Mouse (Mus musculus): ENCODE data around the gene Robo1. TPM values are rescaled to one million over a fixed set of nuclear protein-coding genes. Genes with fewer than 3 reads are reported as not detected.

Gene Robo1
- polyA plus RNA-seq, 1 experiment from 2014 or later = 59.8 TPM

GRCm38 (mm10) chr16:72633846-72634245 is 325.7 kb downstream of the Robo1 start:
- Histone ChIP-seq H3K9ac (no peak overlapping the region), H3K4me1 (no peaks in the 10 kb centered on the region), H3K27ac (no peak overlapping the region), H3K27me3 (no peaks in the 10 kb centered on the region), H3K36me3 (replicated peaks) (no peaks in the 10 kb centered on the region), H3K4me2 (no peak overlapping the region), H3K9me3 (no peaks in the 10 kb centered on the region), H3K4me3 (replicated peaks) (no peak overlapping the region)
- ATAC-seq (ENCODE audit: low FRiP score) = no peak
- 77% methylated on average over 6 of the region's 7 CpGs for WGBS

DNA sequence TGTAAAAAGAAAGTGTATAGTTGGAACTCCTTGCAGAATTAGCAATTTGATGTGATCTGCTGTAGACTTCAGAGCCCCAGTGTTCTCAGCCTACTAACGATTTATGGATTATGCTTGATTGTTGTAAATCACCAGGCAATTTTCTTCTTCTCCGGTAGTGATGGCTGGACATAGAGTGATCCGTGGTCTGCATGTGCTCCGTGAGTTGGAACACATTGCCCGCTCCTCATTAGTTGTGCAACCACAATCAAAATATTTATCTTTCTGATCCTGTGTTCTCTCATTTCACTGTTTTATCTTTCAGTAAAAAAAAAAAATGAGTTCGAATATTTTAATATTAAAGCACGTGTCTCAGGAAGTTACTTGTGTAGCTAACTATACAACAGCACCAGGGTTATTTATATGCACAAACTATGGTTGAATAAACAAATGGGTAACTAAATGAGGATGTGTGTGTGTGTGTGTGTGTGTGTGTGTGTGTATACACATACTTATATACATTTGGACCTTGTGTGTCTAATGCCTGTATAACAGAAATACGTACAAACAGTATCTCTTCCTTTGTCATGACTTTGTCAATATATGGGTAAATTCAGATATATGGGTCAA is 331.3 kb downstream of the Robo1 start:
- WGBS = 84% methylated on average over 8 of the region's 8 CpGs
- Histone ChIP-seq H3K27ac (no peak overlapping the region), H3K9ac (no peak overlapping the region), H3K4me2 (no peak overlapping the region), H3K36me3 (replicated peaks) (no peaks in the 10 kb centered on the region), H3K9me3 (no peaks in the 10 kb centered on the region), H3K4me3 (replicated peaks) (no peak overlapping the region), H3K27me3 (no peaks in the 10 kb centered on the region), H3K4me1 (no peaks in the 10 kb centered on the region)
- ATAC-seq (ENCODE audit: low FRiP score) = no peak

DNA sequence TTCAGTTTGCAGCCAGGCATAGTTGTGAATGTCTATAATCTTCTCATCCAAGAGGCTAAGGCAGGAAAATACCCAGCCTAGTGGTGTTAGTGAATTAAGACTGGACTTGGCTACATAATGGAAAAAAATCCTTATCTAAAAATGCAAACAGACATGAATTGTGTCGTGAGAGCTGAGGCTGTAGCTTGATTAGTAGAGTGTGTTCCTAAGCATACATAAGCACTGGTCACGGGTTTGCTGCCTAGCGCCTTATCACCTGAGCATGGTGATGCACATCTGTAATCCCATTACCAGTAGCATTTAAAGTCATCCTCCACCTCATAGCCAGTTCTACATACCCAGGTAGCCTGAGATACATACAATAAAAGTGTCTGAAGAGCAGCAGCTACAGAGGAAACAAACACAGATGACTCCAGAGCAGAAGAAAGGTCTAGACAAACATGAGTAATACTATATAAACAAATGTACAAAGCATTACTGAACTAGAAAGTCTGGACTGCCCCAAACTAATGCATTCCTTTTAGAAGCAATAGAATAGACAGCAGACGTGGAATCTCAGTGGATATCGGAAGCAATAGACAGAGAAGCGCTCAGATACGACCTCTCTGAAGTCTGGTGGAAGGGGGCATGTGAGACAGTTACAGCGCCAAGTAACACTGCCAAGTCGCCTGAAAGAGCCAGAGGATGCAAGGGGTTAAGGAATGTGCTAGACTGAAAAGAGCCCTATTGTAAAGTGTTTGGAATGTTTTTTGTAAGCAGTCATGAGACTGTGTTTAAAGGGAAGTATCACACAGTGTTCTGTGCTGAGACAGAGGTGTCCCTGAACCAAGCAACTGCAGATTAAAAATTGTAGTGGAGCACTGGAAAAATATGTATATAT is 333.1 kb downstream of the Robo1 start:
- WGBS = 68% methylated on average over 9 of the region's 9 CpGs
- no peaks in the 10 kb centered on the region for H3K36me3 ChIP-seq (replicated peaks)
- H3K4me3 ChIP-seq (replicated peaks) = no peak overlapping the region
- peaks cover 7% of the 10 kb centered on the region; the same call in 1 of the 2 replicates for H3K4me1 ChIP-seq
- H3K9ac ChIP-seq = no peak overlapping the region
- ATAC-seq (ENCODE audit: low FRiP score) = no peak
- H3K27ac ChIP-seq = no peak overlapping the region
- H3K9me3 ChIP-seq = no peaks in the 10 kb centered on the region
- no peaks in the 10 kb centered on the region for H3K27me3 ChIP-seq
- no peak overlapping the region for H3K4me2 ChIP-seq

DNA sequence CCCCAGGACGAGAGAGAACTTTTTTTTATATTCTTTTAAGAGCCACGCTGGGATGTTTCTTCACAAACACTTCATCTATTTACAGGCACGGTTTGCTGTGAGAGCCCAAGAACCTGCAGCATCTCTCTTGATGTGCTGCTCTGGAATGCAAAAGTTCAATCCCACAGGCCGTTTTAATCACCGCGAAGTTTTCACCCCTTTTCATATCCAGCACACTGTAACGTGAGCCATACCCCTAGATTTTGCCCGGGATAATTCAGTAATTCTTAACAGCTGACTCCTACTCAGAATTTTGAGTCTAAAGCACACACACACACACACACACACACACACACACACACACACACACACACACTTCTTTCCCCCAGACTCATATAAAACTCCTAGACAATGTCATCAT is 337.8 kb downstream of the Robo1 start:
- Histone ChIP-seq H3K4me3 (replicated peaks) (no peak overlapping the region), H3K36me3 (replicated peaks) (no peaks in the 10 kb centered on the region), H3K9ac (no peak overlapping the region), H3K27ac (no peak overlapping the region), H3K9me3 (no peaks in the 10 kb centered on the region), H3K4me1 (peaks cover 18% of the 10 kb centered on the region), H3K27me3 (no peaks in the 10 kb centered on the region), H3K4me2 (0 out of 2 replicates have a peak overlapping the region, but pooled peaks have one; percentile 10)
- ATAC-seq (ENCODE audit: low FRiP score) = no peak
- 55% methylated on average over 8 of the region's 8 CpGs for WGBS

DNA sequence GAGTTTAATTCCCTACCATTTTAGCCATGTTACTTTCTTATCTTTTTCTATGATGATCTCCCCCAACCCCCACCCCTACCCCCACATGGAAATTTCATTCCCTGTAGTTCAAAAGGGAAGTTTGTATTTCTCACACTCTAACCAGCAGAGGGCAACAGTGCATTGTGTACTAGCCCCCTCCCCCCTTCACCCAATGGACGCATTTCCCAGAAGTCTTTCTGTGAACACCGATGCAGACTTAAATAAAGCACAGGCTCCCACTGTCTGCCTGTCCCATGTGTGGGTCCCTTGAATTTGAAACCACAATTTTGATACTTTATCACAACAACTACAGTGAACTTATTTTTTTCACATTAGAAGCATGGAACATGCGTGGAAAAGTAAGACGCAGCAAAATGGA is 341.2 kb downstream of the Robo1 start:
- H3K27ac ChIP-seq = no peak overlapping the region
- H3K9me3 ChIP-seq = no peaks in the 10 kb centered on the region
- no peak overlapping the region for H3K4me2 ChIP-seq
- 43% methylated on average over 4 of the region's 4 CpGs for WGBS
- H3K9ac ChIP-seq = no peak overlapping the region
- peak; percentile 66; the same call in 1 of the 2 replicates for ATAC-seq (ENCODE audit: low FRiP score)
- H3K36me3 ChIP-seq (replicated peaks) = no peaks in the 10 kb centered on the region
- peaks cover 18% of the 10 kb centered on the region for H3K4me1 ChIP-seq
- peaks cover 3% of the 10 kb centered on the region; the same call in 1 of the 2 replicates for H3K27me3 ChIP-seq
- H3K4me3 ChIP-seq (replicated peaks) = no peak overlapping the region

DNA sequence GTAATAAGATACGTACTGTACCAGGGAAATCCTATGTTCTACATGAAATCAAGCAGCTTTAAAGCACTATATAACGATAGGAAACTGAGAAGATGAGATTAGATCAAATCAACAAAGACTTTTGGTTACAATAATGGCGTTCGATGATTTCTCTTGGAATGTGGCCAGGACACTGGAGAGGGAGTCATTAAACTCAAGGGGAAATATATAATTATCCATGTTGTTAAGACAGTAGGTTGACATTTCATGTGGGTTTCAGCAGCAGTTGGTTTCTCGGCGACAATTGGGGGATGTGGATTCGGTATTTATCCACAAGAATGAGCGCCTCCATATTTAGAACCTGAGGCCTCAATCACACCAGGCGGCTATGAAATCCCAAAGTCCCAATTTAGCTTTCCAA is 347.3 kb downstream of the Robo1 start:
- Histone ChIP-seq H3K4me3 (replicated peaks) (no peak overlapping the region), H3K4me2 (no peak overlapping the region), H3K4me1 (peaks cover 1% of the 10 kb centered on the region; the same call in 1 of the 2 replicates), H3K27ac (no peak overlapping the region), H3K9ac (no peak overlapping the region), H3K9me3 (no peaks in the 10 kb centered on the region), H3K27me3 (peaks cover 7% of the 10 kb centered on the region; the same call in 1 of the 2 replicates), H3K36me3 (replicated peaks) (no peaks in the 10 kb centered on the region)
- ATAC-seq (ENCODE audit: low FRiP score) = no peak
- 64% methylated on average over 9 of the region's 9 CpGs for WGBS

GRCm38 (mm10) chr16:72662837-72663350 is 354.8 kb downstream of the Robo1 start:
- WGBS = under 1% methylated on average over 26 of the region's 26 CpGs
- Histone ChIP-seq H3K9me3 (no peaks in the 10 kb centered on the region), H3K4me3 (replicated peaks) (peak overlapping the region; percentile 75), H3K36me3 (replicated peaks) (no peaks in the 10 kb centered on the region), H3K27ac (peak overlapping the region; percentile 87), H3K9ac (peak overlapping the region; percentile 74), H3K27me3 (peaks cover 7% of the 10 kb centered on the region; the same call in 1 of the 2 replicates), H3K4me1 (peaks cover 28% of the 10 kb centered on the region), H3K4me2 (peak overlapping the region; percentile 89)
- peak; percentile 90 for ATAC-seq (ENCODE audit: low FRiP score)

DNA sequence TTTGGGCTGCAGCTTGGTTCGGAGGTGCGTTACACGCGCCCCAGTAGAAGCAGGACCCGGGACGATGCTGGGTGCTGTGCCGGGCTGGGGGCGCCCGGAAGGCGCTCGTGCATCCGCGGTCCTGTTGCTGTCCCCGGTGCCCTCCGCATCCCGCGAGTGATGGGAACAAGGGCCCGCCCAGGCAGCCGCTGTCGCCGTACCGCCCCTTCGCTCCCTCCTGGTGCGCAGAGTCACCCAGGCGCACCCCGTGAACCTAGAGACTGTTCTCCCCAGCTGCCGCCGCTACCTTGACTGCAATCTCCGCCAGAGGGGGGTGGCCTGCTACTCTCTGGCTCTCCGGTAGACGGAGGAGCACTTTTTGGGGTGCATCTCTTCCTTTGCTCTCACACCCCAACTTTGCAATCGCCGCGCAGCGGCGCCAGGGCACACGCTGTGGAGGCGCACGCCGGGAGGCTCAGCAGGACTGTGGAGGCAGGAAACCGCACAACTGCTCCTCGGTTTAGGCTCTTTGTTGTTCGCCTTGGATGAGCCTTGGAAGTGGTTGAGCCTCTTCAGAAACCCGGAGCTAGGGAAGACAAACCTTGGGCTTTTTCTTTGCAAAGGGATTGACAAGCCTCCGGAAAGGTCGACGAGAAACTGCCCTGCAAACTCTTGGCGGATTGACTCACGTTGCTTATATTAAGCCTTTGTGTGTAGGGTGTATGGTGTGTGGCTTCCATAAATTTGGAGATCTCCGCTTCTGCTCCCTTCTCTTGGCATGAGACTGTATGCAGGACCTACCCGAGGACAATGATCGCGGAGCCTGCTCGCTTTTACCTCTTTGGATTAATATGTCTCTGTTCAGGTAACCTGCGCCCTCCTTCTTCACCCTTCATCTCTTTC is 355.5 kb downstream of the Robo1 start:
- Histone ChIP-seq H3K4me2 (peak overlapping the region; percentile 89), H3K27ac (peak overlapping the region; percentile 87), H3K36me3 (replicated peaks) (no peaks in the 10 kb centered on the region), H3K9me3 (no peaks in the 10 kb centered on the region), H3K4me3 (replicated peaks) (peak overlapping the region; percentile 75), H3K4me1 (peaks cover 28% of the 10 kb centered on the region), H3K9ac (peak overlapping the region; percentile 74), H3K27me3 (peaks cover 7% of the 10 kb centered on the region; the same call in 1 of the 2 replicates)
- WGBS = under 1% methylated on average over 55 of the region's 55 CpGs
- peak; percentile 71 for ATAC-seq (ENCODE audit: low FRiP score)

DNA sequence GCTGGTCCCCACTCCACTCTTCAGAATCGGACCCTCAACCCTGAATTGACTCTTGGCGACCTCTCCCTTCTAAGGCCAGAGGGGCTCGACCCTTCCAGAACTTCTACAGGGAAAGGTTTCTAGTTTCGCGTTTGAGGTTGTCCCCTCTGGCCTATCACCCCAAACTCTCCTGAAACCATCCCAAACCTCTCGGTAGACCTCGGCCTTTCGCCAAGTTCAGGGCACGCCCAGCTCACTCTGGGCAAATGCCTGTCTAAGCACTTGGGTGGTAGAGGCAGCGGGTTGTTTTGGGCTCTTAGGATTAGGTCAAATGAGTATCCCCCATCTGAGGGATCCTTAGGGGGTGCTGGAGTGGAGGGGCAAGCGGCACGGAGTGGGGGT is 356.1 kb downstream of the Robo1 start:
- peak overlapping the region; percentile 75 for H3K4me3 ChIP-seq (replicated peaks)
- no peaks in the 10 kb centered on the region for H3K36me3 ChIP-seq (replicated peaks)
- no peak overlapping the region; the same call in 1 of the 2 replicates for H3K27ac ChIP-seq
- peak overlapping the region; percentile 74 for H3K9ac ChIP-seq
- H3K4me2 ChIP-seq = peak overlapping the region; percentile 89
- H3K4me1 ChIP-seq = peaks cover 28% of the 10 kb centered on the region
- 0% methylated on average over 12 of the region's 12 CpGs for WGBS
- ATAC-seq (ENCODE audit: low FRiP score) = 0 out of 2 replicates have a peak, but pooled peaks have one; percentile 31
- H3K9me3 ChIP-seq = no peaks in the 10 kb centered on the region
- peaks cover 6% of the 10 kb centered on the region; the same call in 1 of the 2 replicates for H3K27me3 ChIP-seq

DNA sequence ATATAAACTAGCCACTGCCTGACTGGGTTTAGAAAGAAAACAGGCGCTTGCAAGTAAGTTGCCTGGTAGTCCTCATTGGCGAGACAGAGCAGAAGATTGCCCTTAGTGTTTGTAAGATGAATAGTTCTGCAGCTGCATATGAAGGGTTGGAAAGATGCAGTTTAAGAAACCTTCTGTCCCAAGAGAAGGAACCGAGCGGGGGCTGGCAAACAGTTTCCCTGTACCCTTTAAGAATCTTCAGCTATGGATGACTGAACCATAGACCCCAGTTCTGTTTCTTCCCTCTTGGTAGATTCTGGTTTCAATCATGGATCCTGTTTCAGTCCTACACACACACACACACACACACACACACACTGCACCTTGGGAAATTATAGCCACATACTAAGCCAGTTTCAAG is 356.7 kb downstream of the Robo1 start:
- peaks cover 30% of the 10 kb centered on the region for H3K4me1 ChIP-seq
- H3K9ac ChIP-seq = peak overlapping the region; percentile 74
- 0 out of 2 replicates have a peak, but pooled peaks cover 3% of the 10 kb centered on the region for H3K27me3 ChIP-seq
- no peak overlapping the region for H3K27ac ChIP-seq
- H3K9me3 ChIP-seq = no peaks in the 10 kb centered on the region
- H3K4me2 ChIP-seq = peak overlapping the region; percentile 89
- ATAC-seq (ENCODE audit: low FRiP score) = no peak
- WGBS = 16% methylated on average over 4 of the region's 4 CpGs
- peak overlapping the region; percentile 75 for H3K4me3 ChIP-seq (replicated peaks)
- no peaks in the 10 kb centered on the region for H3K36me3 ChIP-seq (replicated peaks)

DNA sequence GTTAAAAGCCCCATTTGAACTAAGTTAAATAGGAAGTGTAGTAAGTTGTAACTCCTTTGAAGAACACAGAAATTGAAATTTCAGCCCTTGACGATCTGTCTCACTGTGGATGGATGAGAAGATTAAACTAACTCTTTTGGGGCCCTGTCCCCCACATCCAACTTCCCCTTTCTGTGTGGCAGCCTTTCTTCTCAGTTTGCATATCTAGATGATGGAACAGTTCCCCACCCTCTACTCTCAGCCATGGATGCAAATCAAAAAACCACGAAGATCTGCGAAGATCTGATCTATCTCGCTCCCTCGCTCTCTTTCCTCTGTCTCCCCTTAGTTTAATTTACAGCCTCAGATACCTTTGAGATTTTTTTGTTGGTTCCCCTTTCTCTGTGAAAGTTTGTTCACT is 357.3 kb downstream of the Robo1 start:
- Histone ChIP-seq H3K4me2 (peak overlapping the region; percentile 89), H3K27ac (no peak overlapping the region), H3K9ac (no peak overlapping the region), H3K27me3 (0 out of 2 replicates have a peak, but pooled peaks cover 3% of the 10 kb centered on the region), H3K4me1 (peaks cover 37% of the 10 kb centered on the region), H3K36me3 (replicated peaks) (no peaks in the 10 kb centered on the region), H3K9me3 (no peaks in the 10 kb centered on the region), H3K4me3 (replicated peaks) (peak overlapping the region; percentile 75)
- no peak for ATAC-seq (ENCODE audit: low FRiP score)
- 61% methylated on average over 5 of the region's 5 CpGs for WGBS
